Mouse (Mus musculus): ENCODE results near the gene Coro1b. TPM values are rescaled to one million over a fixed set of nuclear protein-coding genes. Genes with fewer than 3 reads are reported as not detected.
A peak's percentile ranks its signal among the peaks of the same experiment; 100 is the strongest.

Coro1b gene
- polyA plus RNA-seq, 1 experiment from 2014 or later: 218 TPM

DNA sequence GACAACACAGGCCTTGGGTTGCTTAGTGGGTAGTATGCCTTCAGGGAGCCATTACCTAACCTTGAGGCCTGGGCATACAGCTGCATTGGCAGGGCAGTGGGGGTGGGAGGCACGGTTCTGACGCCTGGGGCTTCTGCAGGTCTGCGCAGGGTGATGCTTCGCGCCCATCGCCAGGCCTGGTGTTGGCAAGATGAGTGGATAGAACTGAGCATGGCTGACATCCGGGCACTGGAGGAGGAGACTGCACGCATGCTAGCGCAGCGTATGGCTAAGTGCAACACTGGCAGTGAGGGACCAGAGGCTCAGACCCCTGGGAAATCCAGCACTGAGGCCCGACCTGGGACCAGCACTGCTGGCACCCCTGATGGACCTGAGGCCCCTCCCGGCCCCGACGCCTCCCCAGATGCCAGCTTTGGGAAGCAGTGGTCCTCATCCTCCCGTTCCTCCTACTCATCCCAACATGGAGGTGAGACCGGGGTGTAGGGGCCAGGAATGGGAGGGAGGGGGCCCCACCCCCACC, 43.7 kb upstream of the Coro1b start:
- peaks cover 17% of the 10 kb centered on the region for H3K4me1 ChIP-seq (ENCODE audit: insufficient read depth, low read length)
- no peaks in the 10 kb centered on the region for H3K9me3 ChIP-seq (ENCODE audit: low read length)
- 85% methylated on average over 16 of the region's 16 CpGs for WGBS
- H3K36me3 ChIP-seq (ENCODE audit: insufficient read depth, low read length): no peaks in the 10 kb centered on the region; the same call in 1 of the 2 replicates
- no peak for ATAC-seq (ENCODE audit: low FRiP score, low TSS enrichment)
- H3K9ac ChIP-seq (replicated peaks; ENCODE audit: low read length): no peak overlapping the region
- H3K27ac ChIP-seq (ENCODE audit: low read length): no peak overlapping the region
- peaks cover 23% of the 10 kb centered on the region for H3K27me3 ChIP-seq (ENCODE audit: insufficient read depth, low read length)
- no peak overlapping the region for H3K4me3 ChIP-seq (ENCODE audit: low read length)
- H3K4me2 ChIP-seq (replicated peaks; ENCODE audit: low read depth, low read length): no peak overlapping the region

DNA sequence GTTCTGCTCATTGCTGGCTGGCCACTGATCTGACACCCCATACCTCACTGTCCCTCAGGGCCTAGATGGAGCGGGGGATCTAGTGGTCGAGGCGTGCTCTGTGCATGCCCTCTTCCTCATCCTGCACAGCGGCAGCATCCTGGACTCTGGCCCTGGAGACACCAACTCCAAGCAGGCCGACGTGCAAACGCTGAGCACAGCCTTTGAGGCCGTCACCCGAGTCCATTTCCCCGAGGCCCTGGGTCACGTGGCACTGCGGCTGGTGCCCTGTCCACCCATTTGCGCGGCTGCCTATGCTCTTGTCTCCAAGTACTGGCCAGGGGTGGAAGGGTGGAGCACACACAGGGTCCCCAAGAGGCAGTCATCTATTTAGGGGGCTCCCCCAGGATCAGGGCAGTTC, 41.8 kb upstream of the Coro1b start:
- no peak overlapping the region for H3K4me2 ChIP-seq (replicated peaks; ENCODE audit: low read depth, low read length)
- H3K27me3 ChIP-seq (ENCODE audit: insufficient read depth, low read length): peaks cover 5% of the 10 kb centered on the region; the same call in 1 of the 2 replicates
- no peak overlapping the region for H3K27ac ChIP-seq (ENCODE audit: low read length)
- H3K4me3 ChIP-seq (ENCODE audit: low read length): no peak overlapping the region
- H3K9me3 ChIP-seq (ENCODE audit: low read length): no peaks in the 10 kb centered on the region
- WGBS: 87% methylated on average over 14 of the region's 14 CpGs
- peaks cover under 1% of the 10 kb centered on the region; the same call in 1 of the 2 replicates for H3K36me3 ChIP-seq (ENCODE audit: insufficient read depth, low read length)
- ATAC-seq (ENCODE audit: low FRiP score, low TSS enrichment): no peak
- no peak overlapping the region for H3K9ac ChIP-seq (replicated peaks; ENCODE audit: low read length)
- H3K4me1 ChIP-seq (ENCODE audit: insufficient read depth, low read length): no peaks in the 10 kb centered on the region

DNA sequence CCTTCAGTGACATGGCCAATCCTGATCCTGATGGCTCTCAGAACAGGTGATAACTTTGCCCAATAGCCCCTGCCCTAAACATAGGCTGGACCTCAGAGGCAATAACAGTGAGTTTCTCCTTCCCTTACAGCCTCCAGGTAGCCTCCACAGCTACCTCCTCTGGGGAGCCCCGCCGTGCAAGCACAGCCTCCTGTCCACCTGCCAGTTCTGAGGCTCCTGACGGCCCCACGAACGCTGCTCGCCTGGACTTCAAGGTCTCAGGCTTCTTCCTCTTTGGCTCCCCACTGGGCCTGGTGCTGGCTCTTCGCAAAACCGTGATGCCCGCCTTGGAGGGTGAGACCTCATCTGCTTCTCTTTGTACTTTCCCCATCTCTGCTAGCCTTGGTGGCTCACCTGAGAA, 39.9 kb upstream of the Coro1b start:
- ATAC-seq (ENCODE audit: low FRiP score, low TSS enrichment): no peak
- 84% methylated on average over 9 of the region's 9 CpGs for WGBS
- H3K9ac ChIP-seq (replicated peaks; ENCODE audit: low read length): no peak overlapping the region

DNA sequence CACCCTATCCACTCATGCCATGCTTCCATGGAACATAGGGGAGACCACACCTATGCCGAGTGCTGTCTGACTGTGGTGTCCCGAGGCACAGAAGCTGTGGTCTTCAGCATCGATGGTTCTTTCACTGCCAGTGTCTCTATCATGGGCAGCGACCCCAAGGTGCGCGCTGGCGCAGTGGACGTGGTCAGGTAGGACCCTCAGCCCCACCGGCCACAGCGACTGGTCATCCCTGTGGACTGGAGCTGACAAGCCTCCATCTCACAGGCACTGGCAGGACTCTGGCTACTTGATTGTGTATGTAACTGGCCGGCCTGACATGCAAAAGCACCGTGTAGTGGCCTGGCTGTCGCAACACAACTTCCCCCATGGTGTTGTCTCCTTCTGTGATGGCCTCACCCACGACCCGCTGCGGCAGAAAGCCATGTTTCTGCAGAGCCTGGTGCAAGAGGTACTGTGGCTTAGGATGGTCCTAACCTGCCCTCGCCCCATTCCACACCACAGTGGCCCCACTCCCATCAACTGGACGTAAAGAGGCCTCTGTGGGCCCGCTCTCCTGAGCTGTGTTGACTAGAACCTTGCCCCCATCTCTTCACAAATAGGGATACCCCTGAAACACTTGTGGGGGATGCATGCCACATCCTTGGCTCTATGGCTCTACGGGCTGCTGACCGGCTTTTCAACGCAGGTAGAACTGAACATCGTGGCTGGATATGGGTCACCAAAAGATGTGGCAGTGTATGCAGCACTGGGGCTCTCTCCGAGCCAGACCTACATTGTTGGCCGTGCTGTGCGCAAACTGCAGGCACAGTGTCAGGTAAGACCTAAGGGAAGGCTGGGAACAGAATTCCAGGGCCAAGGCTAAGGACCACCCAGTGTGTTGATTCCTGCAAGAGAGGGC, 36.1 kb upstream of the Coro1b start:
- H3K9me3 ChIP-seq (ENCODE audit: low read length): no peaks in the 10 kb centered on the region
- no peak overlapping the region for H3K4me2 ChIP-seq (replicated peaks; ENCODE audit: low read depth, low read length)
- H3K9ac ChIP-seq (replicated peaks; ENCODE audit: low read length): no peak overlapping the region
- WGBS: 97% methylated on average over 26 of the region's 26 CpGs
- no peaks in the 10 kb centered on the region for H3K27me3 ChIP-seq (ENCODE audit: insufficient read depth, low read length)
- H3K4me3 ChIP-seq (ENCODE audit: low read length): no peak overlapping the region
- H3K36me3 ChIP-seq (ENCODE audit: insufficient read depth, low read length): peaks cover 26% of the 10 kb centered on the region
- no peak for ATAC-seq (ENCODE audit: low FRiP score, low TSS enrichment)
- peaks cover 22% of the 10 kb centered on the region for H3K4me1 ChIP-seq (ENCODE audit: insufficient read depth, low read length)
- peak overlapping the region; percentile 87; the same call in 1 of the 2 replicates for H3K27ac ChIP-seq (ENCODE audit: low read length)

More for the DNA sequence above, 39.9 kb upstream of the Coro1b start:
- no peak overlapping the region for H3K4me3 ChIP-seq (ENCODE audit: low read length)
- H3K27me3 ChIP-seq (ENCODE audit: insufficient read depth, low read length): no peaks in the 10 kb centered on the region
- H3K4me2 ChIP-seq (replicated peaks; ENCODE audit: low read depth, low read length): no peak overlapping the region
- H3K9me3 ChIP-seq (ENCODE audit: low read length): no peaks in the 10 kb centered on the region
- H3K4me1 ChIP-seq (ENCODE audit: insufficient read depth, low read length): peaks cover 11% of the 10 kb centered on the region
- no peak overlapping the region for H3K27ac ChIP-seq (ENCODE audit: low read length)
- peaks cover 8% of the 10 kb centered on the region for H3K36me3 ChIP-seq (ENCODE audit: insufficient read depth, low read length)

DNA sequence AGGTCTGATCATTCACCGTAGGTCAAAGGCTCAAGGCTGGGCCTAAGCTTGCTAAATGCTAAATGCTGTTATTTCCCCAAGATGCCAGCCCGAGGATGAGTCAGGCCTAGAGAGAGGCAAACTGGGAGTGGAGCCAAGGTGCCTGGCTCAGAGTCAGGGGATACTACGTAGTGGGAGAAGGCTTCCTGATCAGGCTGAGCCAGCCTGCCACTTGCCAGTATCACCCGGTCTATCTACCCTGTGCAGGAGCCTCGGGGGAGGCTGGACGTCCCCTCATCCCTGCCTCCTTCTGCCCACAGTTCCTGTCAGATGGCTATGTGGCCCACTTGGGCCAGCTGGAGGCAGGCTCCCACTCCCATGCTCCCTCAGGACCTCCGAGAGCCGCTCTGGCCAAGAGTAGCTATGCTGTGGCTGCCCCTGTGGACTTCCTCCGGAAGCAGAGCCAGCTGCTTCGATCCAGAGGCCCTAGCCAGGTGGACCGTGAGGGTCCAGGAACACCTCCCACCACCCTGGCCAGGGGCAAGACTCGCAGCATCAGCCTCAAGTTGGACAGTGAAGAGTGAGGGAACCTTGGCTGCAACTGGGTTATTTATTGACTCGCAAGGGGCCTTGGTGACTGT, 35.1 kb upstream of the Coro1b start:
- Histone ChIP-seq H3K4me2 (replicated peaks; ENCODE audit: low read depth, low read length) (no peak overlapping the region; the same call in 1 of the 2 replicates), H3K27me3 (ENCODE audit: insufficient read depth, low read length) (no peaks in the 10 kb centered on the region), H3K27ac (ENCODE audit: low read length) (peak overlapping the region; percentile 87), H3K36me3 (ENCODE audit: insufficient read depth, low read length) (peaks cover 33% of the 10 kb centered on the region), H3K4me1 (ENCODE audit: insufficient read depth, low read length) (peaks cover 22% of the 10 kb centered on the region), H3K4me3 (ENCODE audit: low read length) (no peak overlapping the region), H3K9ac (replicated peaks; ENCODE audit: low read length) (peak overlapping the region; percentile 22), H3K9me3 (ENCODE audit: low read length) (no peaks in the 10 kb centered on the region)
- 39% methylated on average over 13 of the region's 13 CpGs for WGBS
- peak; percentile 31 for ATAC-seq (ENCODE audit: low FRiP score, low TSS enrichment)

DNA sequence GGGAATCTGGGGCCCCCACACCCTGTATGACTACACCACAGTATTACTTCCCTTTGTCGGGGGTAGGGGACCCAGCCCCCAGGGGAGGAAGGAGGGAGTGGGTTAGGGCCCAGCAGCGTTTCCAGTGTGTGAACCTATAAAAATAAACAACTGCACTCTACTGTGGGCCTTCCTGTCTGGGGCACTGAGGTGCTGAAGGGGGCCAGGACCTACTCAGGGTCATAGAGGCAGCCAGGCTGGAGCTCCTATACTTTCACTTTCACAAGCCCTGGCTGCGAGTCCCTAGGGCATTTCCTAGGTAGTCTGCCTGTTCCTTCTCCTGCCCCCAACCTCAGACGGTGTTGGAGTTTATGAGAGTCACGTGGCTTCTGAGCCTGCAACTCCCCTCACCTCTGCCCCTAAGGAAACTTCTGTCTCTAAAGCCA, 34.6 kb upstream of the Coro1b start:
- Histone ChIP-seq H3K36me3 (ENCODE audit: insufficient read depth, low read length) (peaks cover 33% of the 10 kb centered on the region), H3K4me3 (ENCODE audit: low read length) (no peak overlapping the region), H3K4me1 (ENCODE audit: insufficient read depth, low read length) (peaks cover 22% of the 10 kb centered on the region), H3K4me2 (replicated peaks; ENCODE audit: low read depth, low read length) (no peak overlapping the region; the same call in 1 of the 2 replicates), H3K9me3 (ENCODE audit: low read length) (no peaks in the 10 kb centered on the region), H3K27me3 (ENCODE audit: insufficient read depth, low read length) (no peaks in the 10 kb centered on the region), H3K27ac (ENCODE audit: low read length) (peak overlapping the region; percentile 87), H3K9ac (replicated peaks; ENCODE audit: low read length) (peak overlapping the region; percentile 22)
- WGBS: 3% methylated on average over 5 of the region's 5 CpGs
- peak; percentile 80 for ATAC-seq (ENCODE audit: low FRiP score, low TSS enrichment)

DNA sequence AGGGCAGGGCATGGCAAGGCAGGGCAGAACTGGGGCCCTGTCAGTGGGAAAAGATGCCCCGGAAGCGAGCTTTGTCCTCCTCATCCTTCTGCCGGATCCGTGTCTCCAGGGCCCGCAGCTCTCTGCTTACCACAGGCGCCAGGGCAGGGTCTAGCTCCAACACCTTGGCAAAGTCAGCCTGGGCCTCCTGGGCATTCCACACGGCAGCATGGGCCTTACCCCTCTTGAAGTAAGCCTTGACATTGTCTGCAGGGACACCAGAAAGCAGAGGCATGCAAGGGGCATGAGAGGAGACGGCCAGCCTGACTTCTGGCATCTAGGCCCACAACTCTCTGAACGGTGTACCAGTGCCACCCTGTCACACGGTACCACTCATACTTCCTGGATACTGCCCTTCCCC, 33.9 kb upstream of the Coro1b start:
- no peaks in the 10 kb centered on the region for H3K9me3 ChIP-seq (ENCODE audit: low read length)
- H3K4me3 ChIP-seq (ENCODE audit: low read length): no peak overlapping the region
- no peak overlapping the region for H3K4me2 ChIP-seq (replicated peaks; ENCODE audit: low read depth, low read length)
- H3K36me3 ChIP-seq (ENCODE audit: insufficient read depth, low read length): peaks cover 33% of the 10 kb centered on the region
- no peaks in the 10 kb centered on the region for H3K27me3 ChIP-seq (ENCODE audit: insufficient read depth, low read length)
- ATAC-seq (ENCODE audit: low FRiP score, low TSS enrichment): no peak
- H3K9ac ChIP-seq (replicated peaks; ENCODE audit: low read length): no peak overlapping the region; the same call in 1 of the 2 replicates
- H3K4me1 ChIP-seq (ENCODE audit: insufficient read depth, low read length): peaks cover 22% of the 10 kb centered on the region
- H3K27ac ChIP-seq (ENCODE audit: low read length): peak overlapping the region; percentile 87
- 84% methylated on average over 10 of the region's 10 CpGs for WGBS

DNA sequence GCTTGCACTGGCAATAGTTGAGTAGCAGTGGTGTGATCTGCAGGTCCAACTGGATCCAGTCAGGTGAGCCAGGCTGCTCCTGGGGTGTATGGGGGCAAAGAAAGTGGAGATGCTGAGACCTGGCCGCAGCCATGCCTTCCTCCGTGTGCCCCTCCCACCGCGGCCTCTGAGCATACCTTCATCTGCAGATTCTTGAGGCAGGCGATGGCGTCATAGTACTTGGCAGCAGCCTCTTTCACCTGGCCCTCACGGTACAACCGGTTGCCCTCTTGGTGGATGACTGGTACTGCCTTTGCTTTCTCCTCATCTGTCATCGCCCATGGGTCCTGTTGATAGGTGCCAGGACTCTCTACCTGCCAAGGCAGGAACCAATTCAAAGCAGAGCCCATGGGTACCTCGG, 33.3 kb upstream of the Coro1b start:
- Histone ChIP-seq H3K4me3 (ENCODE audit: low read length) (no peak overlapping the region), H3K4me2 (replicated peaks; ENCODE audit: low read depth, low read length) (no peak overlapping the region), H3K4me1 (ENCODE audit: insufficient read depth, low read length) (peaks cover 24% of the 10 kb centered on the region), H3K9ac (replicated peaks; ENCODE audit: low read length) (no peak overlapping the region), H3K9me3 (ENCODE audit: low read length) (no peaks in the 10 kb centered on the region), H3K27ac (ENCODE audit: low read length) (no peak overlapping the region; the same call in 1 of the 2 replicates), H3K36me3 (ENCODE audit: insufficient read depth, low read length) (peaks cover 33% of the 10 kb centered on the region), H3K27me3 (ENCODE audit: insufficient read depth, low read length) (no peaks in the 10 kb centered on the region)
- ATAC-seq (ENCODE audit: low FRiP score, low TSS enrichment): no peak
- 92% methylated on average over 10 of the region's 10 CpGs for WGBS

DNA sequence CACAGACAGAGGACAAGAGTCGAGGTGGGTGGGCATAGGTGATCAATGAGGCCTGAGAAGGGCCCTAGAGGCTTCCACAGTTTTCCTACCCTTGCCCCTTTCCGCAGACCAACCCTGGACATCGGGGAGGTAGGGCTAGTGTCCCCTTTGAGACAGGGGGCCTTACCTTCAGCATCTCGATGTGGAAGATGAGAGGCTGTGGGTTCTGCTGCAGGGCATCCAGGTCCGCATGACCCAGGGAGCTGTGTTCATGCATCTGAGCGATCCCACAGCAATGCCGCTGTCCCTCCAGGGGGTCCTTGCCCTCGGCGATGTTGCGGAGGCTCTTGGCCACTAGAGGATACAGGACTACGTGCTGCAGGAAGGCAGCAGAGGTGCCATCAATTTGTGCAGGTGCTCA, 32.6 kb upstream of the Coro1b start:
- peaks cover 31% of the 10 kb centered on the region for H3K4me1 ChIP-seq (ENCODE audit: insufficient read depth, low read length)
- ATAC-seq (ENCODE audit: low FRiP score, low TSS enrichment): no peak

More for the DNA sequence above, 32.6 kb upstream of the Coro1b start:
- 88% methylated on average over 11 of the region's 11 CpGs for WGBS
- Histone ChIP-seq H3K9ac (replicated peaks; ENCODE audit: low read length) (no peak overlapping the region), H3K36me3 (ENCODE audit: insufficient read depth, low read length) (peaks cover 33% of the 10 kb centered on the region), H3K4me2 (replicated peaks; ENCODE audit: low read depth, low read length) (no peak overlapping the region), H3K4me3 (ENCODE audit: low read length) (no peak overlapping the region), H3K27ac (ENCODE audit: low read length) (no peak overlapping the region), H3K27me3 (ENCODE audit: insufficient read depth, low read length) (no peaks in the 10 kb centered on the region), H3K9me3 (ENCODE audit: low read length) (no peaks in the 10 kb centered on the region)

All from kidney, embryonic 16.5 days (tissue).